Mouse (Mus musculus) heart, adult 11 months (tissue): ENCODE data around the gene Acta1.

Source experiments
- DNase-seq: peaks from one replicate; pipeline ENCODE4 v3.0.0; 2022

Acta1 gene

GRCm38 (mm10) chr8:123882412-123882811 lies 12.1 kb downstream of the Acta1 start:
- no peak for DNase-seq

DNA sequence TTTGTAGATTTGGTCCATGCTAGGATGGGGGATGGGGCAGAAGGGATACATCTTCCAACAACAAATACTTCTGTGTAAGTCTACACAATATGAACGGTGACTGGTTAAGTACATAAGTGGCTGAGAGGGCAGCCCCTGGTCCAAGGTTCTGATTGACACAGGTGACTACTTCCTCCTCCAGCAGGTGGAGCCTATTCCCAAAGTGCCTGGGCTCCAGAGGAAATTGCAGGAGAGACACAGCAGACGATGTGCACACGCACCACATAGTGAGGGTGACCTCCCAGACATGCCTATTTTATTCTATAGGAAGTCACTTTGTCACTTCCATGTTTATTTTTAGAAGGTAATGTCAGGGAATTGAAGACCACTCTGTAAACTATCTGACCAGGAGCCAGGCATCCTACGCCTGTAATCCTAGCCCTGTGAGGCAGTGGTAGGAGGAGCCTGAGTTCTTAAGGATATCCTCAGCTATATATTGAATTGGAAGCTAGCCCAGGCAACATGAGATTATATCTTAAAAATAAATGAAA lies 13.7 kb downstream of the Acta1 start:
- no peak for DNase-seq

- no peak for DNase-seq
These were observed 14.3 kb downstream of the Acta1 start for GRCm38 (mm10) chr8:123880271-123880670.

DNA sequence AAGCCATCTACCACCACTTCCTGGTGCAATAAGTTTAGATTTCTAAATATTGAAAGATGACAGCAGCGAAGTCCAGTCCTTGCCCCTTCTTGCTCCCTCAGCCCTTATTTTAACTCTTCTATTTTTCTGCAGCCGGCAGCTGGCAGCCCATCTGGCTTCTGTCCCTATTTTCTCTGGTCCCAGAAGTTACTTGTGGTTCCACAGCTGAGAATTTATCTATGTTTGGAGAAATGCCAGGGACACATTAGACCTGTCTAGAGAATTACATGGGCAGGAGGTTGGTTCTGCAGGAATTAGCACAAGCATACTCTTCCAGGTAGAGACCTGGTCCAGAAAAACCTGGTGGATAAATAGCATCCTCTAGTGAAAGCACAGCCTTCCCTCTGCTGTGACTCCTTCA lies 16.7 kb downstream of the Acta1 start:
- DNase-seq, result no peak

DNA sequence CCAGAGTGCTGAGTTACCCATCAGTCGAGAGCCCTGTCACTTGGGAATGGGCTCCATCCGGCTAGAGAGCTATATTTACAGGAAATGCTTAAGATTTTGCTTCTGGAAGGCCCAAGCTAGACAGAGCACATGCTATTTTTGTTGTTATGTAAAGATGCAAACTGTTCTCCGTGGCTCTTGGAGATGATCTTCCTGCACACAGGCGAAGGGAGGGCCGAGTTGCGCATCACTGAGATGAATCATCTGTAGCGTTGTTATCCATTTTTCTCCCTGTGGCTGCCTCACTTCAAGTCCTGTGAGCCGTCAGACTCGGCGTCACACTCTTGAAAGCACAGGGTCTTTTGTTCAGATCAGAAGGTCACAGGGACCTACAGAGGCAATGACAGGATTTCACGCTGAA lies 20.2 kb downstream of the Acta1 start:
- DNase-seq, result no peak

- no peak for DNase-seq
These were observed 21.2 kb downstream of the Acta1 start for GRCm38 (mm10) chr8:123873364-123873763.

GRCm38 (mm10) chr8:123872048-123872447 lies 22.5 kb downstream of the Acta1 start:
- peak; percentile 95 for DNase-seq

- no peak for DNase-seq
These were observed 27.6 kb downstream of the Acta1 start for GRCm38 (mm10) chr8:123866971-123867370.

DNA sequence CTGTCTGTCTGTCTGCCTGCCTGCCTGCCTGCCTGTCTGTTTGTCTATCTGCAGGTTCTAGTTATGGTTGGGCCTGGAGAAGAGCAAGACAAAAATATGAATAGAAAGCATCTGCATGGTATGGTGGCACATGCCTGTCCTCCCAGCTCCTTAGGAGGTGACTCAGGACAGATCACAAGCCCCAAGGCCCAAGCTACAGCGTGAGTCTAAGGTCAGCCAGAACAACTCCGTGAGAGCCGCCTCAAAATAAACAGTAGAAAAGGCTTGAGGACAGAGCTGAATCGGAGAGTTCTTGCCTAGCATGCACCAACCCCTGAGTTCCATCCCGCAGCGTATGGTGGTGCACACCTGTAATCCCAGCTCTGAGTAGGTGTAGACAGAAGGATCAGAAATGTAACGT lies 28.8 kb downstream of the Acta1 start:
- no peak for DNase-seq

DNA sequence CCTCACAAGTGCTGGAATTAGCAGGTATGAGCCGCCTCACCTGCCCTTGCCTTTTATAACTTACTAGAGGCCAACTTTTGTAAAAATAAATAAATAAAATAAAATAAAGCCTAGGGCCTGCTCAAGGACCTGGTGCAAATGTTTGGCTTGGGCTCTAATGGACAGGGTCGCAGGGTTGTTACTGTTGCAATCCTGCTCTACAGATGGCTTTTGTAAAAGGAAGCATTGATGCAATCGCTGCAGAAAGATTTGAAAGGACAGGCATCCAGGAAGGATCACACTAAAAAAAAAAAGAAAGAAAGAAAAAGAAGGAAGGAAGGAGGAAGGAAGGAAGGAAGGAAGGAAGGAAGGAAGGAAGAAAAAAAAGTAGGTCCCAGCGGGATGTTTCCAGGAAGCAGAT lies 34.2 kb downstream of the Acta1 start:
- DNase-seq, result no peak

DNA sequence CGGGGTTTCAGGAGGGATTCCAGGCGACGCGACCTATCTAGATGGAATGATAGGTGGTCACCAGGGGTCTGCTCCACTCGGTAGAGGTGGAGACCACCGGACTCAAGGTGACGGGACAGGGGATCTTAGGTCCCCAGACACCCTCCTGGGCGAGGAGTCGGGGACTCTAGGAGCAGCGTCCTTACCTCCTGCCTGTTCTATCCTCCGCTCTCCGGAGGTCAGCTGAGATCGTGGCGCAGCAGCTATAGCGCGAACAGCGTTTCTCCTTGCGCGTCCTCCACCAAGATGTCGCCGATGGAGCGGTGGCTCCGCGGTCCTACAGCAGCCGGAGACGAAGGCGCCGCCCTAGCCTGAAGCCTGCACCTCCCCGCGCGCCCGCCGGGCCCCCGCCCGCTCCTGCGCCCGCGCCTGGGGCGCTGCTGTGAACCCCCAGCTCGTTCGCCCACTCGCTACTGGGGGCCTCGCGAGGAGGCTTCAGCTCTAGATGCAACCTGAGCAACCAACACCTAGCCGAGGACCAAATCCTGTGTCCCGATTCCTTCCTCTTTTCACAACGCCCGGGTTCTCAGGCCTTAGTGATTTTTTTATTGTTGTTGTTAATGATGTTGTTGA lies 34.8 kb downstream of the Acta1 start, which contains the start of gene Ccsap:
Gene Ccsap (minus strand): TSS at position 562 of the 612 bp plus-strand sequence.
- DNase-seq, result no peak

DNA sequence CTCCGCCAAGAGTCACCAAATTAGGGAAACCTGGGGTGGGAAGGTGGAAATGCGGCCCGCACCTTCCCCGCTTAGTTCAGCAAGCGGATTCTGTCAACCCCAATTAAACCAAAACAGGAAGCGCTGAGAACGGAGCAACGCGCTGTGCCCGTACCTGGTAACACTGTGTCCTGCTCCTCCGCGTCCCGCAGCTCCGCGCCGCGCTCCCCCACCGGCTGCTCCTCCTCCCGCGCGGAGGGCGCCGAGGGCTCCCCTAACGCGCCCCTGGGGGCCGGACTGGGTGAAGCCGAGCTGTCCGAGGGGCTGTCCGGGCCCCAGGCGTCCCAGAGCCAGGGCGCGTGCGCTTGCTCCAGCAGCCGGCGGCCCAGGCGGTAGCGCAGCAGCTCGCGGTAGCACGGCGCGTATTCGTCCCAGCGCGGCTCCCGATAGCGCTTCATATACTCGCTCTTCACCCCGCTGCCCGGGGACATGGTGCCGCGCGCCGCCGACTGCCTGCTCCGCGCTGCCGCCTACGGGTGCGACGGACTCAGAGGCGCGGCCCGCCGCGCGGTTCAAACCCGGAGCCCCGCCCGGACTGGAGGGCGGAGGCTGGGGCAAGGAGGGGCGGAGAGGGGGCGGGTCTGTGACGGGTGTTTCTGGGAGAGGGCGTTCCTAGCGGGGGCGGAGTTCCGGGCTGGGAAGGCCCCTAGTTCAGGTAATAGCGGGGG lies 35.5 kb downstream of the Acta1 start:
- DNase-seq, result peak; percentile 98

GRCm38 (mm10) chr8:123858574-123858940 lies 36.0 kb downstream of the Acta1 start:
- DNase-seq, result no peak

GRCm38 (mm10) chr8:123857361-123857760 lies 37.2 kb downstream of the Acta1 start:
- DNase-seq, result no peak

DNA sequence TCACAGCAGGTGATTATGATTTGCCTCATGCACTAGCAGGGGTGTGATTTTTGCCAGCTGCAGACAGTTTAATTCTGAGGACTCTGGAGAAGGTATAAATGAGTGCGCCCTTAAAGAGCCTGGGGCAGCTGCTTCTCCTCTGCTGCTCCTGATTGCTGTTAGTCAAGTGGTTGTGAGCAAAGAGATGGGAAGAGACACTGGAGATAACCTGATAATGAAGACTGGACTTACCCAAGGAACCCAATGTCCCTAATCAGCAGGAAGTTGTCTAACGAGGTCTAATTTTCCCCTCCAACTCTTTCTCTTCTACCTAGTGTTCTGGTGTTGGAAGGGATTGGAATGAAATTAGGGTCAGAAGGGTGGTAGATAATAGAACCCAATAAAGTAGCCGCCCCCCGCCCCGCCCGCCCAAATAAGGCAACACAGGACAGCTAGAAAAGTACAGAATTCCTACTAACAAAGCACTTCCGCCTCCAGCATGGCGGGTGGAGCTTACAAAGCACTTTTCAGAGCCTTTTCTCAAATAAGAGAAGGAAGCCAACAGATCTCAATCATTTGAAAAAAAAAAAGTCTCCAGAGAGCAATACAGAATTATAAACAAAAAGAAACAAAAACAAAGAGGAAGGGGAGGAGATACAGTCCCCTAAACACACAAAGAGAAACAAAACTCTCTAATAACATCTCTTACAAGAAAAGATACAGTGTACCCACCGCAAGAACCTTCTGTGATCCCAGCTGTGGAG lies 39.6 kb downstream of the Acta1 start:
- no peak for DNase-seq

GRCm38 (mm10) chr8:123854252-123854651 lies 40.3 kb downstream of the Acta1 start:
- DNase-seq, result no peak

DNA sequence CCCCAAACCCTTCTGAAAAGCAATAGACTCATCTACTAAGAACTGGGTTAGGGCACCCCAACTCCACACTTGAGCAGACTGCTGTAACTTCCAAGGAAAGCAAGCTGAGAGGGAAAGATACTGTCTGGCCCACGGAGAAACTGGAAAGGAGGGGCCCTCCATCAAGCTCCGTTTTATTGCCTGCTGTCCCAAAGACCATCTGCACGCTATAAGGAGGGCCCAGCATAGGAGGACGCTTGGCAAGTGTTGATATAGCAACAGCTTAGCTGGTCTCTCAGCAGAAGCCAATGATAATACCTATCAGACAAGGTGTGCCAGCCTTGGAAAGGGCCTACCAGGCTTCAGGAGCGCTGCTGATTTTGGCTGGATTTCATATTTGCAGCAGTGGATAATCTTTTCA lies 43.0 kb downstream of the Acta1 start:
- no peak for DNase-seq

DNA sequence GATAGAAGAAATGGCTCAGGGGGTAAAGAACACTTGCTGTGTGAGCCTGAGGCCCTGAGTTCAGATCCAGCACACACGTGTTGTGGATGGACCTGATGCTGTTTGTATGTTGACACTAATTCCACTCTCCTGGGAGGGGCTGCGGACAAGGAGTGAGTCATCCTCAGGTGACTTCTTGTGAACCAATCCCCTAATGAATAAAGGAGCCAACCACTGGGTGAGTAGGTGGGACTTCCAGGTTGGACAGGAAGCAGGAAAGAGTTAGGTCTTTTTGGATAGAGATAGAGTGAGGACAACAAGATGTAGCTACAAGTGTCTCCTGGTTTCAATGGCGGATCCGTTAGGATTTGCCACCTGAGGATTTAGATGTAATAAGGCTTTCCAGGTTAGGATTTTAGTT lies 45.2 kb downstream of the Acta1 start:
- DNase-seq, result no peak

DNA sequence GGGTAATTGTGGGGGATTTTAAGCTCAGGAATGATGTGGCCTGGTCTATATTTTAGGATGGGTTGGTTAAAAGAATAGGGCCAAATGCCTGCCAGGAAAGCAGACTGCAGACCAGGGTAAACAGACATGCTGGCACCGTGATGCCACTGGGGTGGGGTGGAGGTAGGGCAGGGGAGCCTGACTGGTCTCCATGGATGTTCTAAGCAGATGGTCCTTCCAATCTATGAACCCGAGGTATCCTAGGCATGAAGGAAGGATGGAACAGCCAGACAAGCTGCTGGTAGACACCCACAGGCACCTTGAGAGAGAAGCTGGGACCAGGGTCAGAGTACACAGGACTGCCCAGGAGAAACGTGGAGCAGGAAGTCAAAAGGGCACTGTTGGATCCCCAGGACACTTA lies 47.0 kb downstream of the Acta1 start:
- no peak for DNase-seq

DNA sequence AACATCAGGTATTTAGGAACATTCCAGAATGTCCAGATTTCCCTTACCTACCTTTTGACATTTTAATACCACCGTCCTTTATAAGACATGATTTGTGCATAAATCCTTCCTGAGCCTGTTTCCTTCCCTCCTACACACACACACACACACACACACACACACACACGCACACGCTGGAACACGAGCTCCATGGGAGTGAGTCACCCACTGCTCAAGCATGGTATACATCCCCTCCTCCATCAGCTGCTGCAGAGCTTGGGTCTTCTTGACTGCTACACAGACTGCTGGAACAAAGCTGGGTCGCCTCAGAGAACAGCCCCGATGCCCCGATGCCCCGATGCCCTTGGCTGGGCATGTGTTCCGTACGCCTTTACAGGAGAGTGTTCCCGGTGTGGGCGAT lies 48.0 kb downstream of the Acta1 start:
- no peak for DNase-seq

DNA sequence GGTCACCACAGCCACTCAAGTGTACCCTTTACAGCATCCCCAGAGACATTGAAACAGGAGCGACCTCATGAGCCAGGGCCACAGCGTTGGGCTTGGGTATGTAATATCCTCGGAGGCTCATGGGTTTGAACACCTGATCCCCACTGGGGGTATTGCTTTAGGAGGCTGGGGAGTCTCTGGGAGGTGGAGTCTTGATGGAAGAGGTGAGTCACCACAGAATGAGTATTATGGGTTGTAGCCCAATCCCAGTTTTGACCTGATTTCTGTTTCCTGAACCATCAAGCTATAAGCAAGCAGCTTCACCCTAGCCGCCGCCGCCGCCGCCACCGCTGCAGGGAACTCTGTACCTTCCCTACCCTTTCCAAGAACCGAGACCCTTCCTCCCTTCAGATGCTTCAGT lies 48.6 kb downstream of the Acta1 start:
- DNase-seq, result no peak

- DNase-seq, result no peak
These were observed 49.4 kb downstream of the Acta1 start for GRCm38 (mm10) chr8:123845114-123845513.

DNA sequence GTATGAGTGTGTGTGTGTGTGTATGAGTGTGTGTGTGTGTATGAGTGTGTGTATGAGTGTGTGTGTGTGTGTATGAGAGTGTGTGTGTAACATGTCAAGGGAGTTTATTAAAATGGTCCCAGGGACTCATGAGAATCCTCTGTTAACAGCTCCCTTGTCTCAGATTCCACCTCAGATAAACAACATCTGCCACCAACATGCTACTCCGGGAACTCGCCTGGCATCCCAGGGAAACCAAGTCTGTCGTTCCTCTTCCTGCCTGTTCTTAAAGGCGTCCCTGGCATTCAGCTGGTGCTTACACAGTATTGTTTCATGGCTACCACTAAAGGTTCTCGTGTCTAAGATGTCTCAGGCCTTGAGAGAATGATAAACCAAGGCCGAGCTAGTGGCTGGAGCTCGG lies 50.2 kb downstream of the Acta1 start:
- DNase-seq, result no peak

GRCm38 (mm10) chr8:123842086-123842485 lies 52.5 kb downstream of the Acta1 start:
- no peak for DNase-seq
